In genomic region chr11:9010416-9010815, GRCm38 (mm10) we compare ENCODE assay signal across 8 mouse cellular contexts. TPM values are rescaled to one million over a fixed set of nuclear protein-coding genes. Genes with fewer than 3 reads are reported as not detected.
DNase-seq lines count a peak whose midpoint lies in the region; ATAC-seq and TF ChIP-seq lines count a peak whose summit lies in the region.

No protein-coding gene starts in this region.

- peak overlapping the region; percentile 96 for H3K27ac ChIP-seq in embryonic facial prominence, embryonic 13.5 days
- peak overlapping the region; percentile 94 for H3K27ac ChIP-seq in hindbrain, embryonic 10.5 days
- H3K27ac ChIP-seq in midbrain, embryonic 12.5 days (replicated peaks), result peak overlapping the region; percentile 83

- H3K9me3 ChIP-seq in embryonic facial prominence, embryonic 13.5 days, result no peaks in the 10 kb centered on the region
- no peaks in the 10 kb centered on the region for H3K9me3 ChIP-seq in hindbrain, embryonic 10.5 days
- H3K9me3 ChIP-seq in midbrain, embryonic 12.5 days, result no peaks in the 10 kb centered on the region

- H3K9ac ChIP-seq in embryonic facial prominence, embryonic 13.5 days, result peak overlapping the region; percentile 93
- H3K9ac ChIP-seq in midbrain, embryonic 12.5 days (replicated peaks), result peak overlapping the region; percentile 79

- H3K4me3 ChIP-seq in embryonic facial prominence, embryonic 13.5 days, result peak overlapping the region; percentile 72
- peak overlapping the region; percentile 66 for H3K4me3 ChIP-seq in hindbrain, embryonic 10.5 days
- H3K4me3 ChIP-seq in midbrain, embryonic 12.5 days, result peak overlapping the region; percentile 74

- CTCF ChIA-PET in Patski (lab: Charles Lee), result interaction anchor here (0.8 to 1.4 kb wide), 4 partner anchors 27 to 139 kb away, joined by 3 to 6 read pairs (median 3); no protein-coding TSS in a partner anchor

- H3K36me3 ChIP-seq in embryonic facial prominence, embryonic 13.5 days, result peaks cover 17% of the 10 kb centered on the region
- peaks cover 34% of the 10 kb centered on the region for H3K36me3 ChIP-seq in hindbrain, embryonic 10.5 days
- peaks cover 15% of the 10 kb centered on the region for H3K36me3 ChIP-seq in midbrain, embryonic 12.5 days

- H3K4me2 ChIP-seq in embryonic facial prominence, embryonic 13.5 days, result peak overlapping the region; percentile 85
- H3K4me2 ChIP-seq in midbrain, embryonic 12.5 days (replicated peaks), result peak overlapping the region; percentile 73

- intact Hi-C loops in left cerebral cortex, postnatal 14 days (cut with DNase I), result no loop called here
- intact Hi-C loops in left cerebral cortex, postnatal 4 days (cut with DNase I), result no loop called here

- POLR2A ChIA-PET in Patski (lab: Charles Lee), result interaction anchor here (1.1 kb wide), 1 partner anchor 8 kb away, joined by 3 read pairs; no protein-coding TSS in a partner anchor

- peak; percentile 7 for DNase-seq in left cerebral cortex, adult 11 months (ENCODE audit: low spot score)
- no peak for DNase-seq in left cerebral cortex, postnatal 14 days (ENCODE audit: low spot score in 2 of 2)
- peak; percentile 19 for DNase-seq in Patski (ENCODE audit: low read depth, low spot score)
- DNase-seq in hindbrain, embryonic 10.5 days (ENCODE audit: low spot score), result no peak
- DNase-seq in left cerebral cortex, postnatal 4 days, result peak; percentile 27

- no peak for TF ChIP-seq CTCF in Patski (IDR thresholded peaks at IDR 0.05)

- peaks cover 11% of the 10 kb centered on the region for H3K27me3 ChIP-seq in Patski
- H3K27me3 ChIP-seq in embryonic facial prominence, embryonic 13.5 days, result no peaks in the 10 kb centered on the region
- H3K27me3 ChIP-seq in hindbrain, embryonic 10.5 days (ENCODE audit: insufficient read depth, poor library complexity, severe bottlenecking), result no peaks in the 10 kb centered on the region
- H3K27me3 ChIP-seq in midbrain, embryonic 12.5 days, result no peaks in the 10 kb centered on the region

- in situ Hi-C loops in Patski (cut with MboI; ENCODE audit: low pct_unique_long_range_greater_than_20kb), result no loop called here

- H3K4me1 ChIP-seq in embryonic facial prominence, embryonic 13.5 days, result peaks cover 15% of the 10 kb centered on the region
- H3K4me1 ChIP-seq in hindbrain, embryonic 10.5 days (replicated peaks), result peaks cover 18% of the 10 kb centered on the region
- peaks cover 14% of the 10 kb centered on the region; the same call in 1 of the 2 replicates for H3K4me1 ChIP-seq in midbrain, embryonic 12.5 days

- peak; percentile 69 for ATAC-seq in Patski
- peak; percentile 44 for ATAC-seq in embryonic facial prominence, embryonic 13.5 days (ENCODE audit: insufficient number of reproducible peaks, insufficient read depth, low FRiP score, low TSS enrichment, low read depth)
- peak; percentile 59 for ATAC-seq in midbrain, embryonic 12.5 days (ENCODE audit: low FRiP score, low read depth)
- ATAC-seq in activated CD4-positive, CD25-positive, alpha-beta regulatory T cell, adult 4 months, result no peak

- 0% methylated on average over 7 of the region's 7 CpGs for WGBS in embryonic facial prominence, embryonic 13.5 days
- WGBS in hindbrain, embryonic 10.5 days, result 0% methylated on average over 7 of the region's 7 CpGs
- WGBS in midbrain, embryonic 12.5 days, result 0% methylated on average over 7 of the region's 7 CpGs

RNA-seq across cellular contexts. Expression of gene Hus1, which starts 0.6 kb away (rescaled TPM):
- total RNA-seq in left cerebral cortex, postnatal 14 days (2021), result 10 to 100 TPM; 10.9 to 12.6 TPM
- 10.1 TPM for polyA plus RNA-seq in Patski (2021)
- 15.3 and 15.6 TPM in 2 replicates for polyA plus RNA-seq in embryonic facial prominence, embryonic 13.5 days (2015; fragmentation: Nextera tagmentation; extraction: Ambion mirVana)
- polyA plus RNA-seq in hindbrain, embryonic 10.5 days (2016; fragmentation: Nextera tagmentation; extraction: Ambion mirVana), result 15.1 and 22.4 TPM in 2 replicates
- total RNA-seq in left cerebral cortex, postnatal 4 days (2021), result 10 to 100 TPM in 1 of 2 experiments, 1 to 10 TPM in 1; 9.4 to 10.6 TPM
- 17.4 and 17.9 TPM in 2 replicates for polyA plus RNA-seq in midbrain, embryonic 12.5 days (2016; fragmentation: Nextera tagmentation; extraction: Ambion mirVana)
- polyA plus RNA-seq in activated CD4-positive, CD25-positive, alpha-beta regulatory T cell, adult 4 months (2017; shearing (Covaris generic)), result 1 to 10 TPM; 6.9 to 7.6 TPM

RNA-seq across cellular contexts. Expression of gene Pkd1l1, which starts 37.4 kb away (rescaled TPM):
- total RNA-seq in left cerebral cortex, postnatal 14 days (2021), result under 1 TPM in 1 of 2 experiments, not detected in 1; 0.04 TPM
- polyA plus RNA-seq in Patski (2021), result 0.09 TPM
- 0.11 TPM in 1 of 2 replicates, not detected in the other for polyA plus RNA-seq in embryonic facial prominence, embryonic 13.5 days (2015; fragmentation: Nextera tagmentation; extraction: Ambion mirVana)
- polyA plus RNA-seq in hindbrain, embryonic 10.5 days (2016; fragmentation: Nextera tagmentation; extraction: Ambion mirVana), result 0.03 TPM in 1 of 2 replicates, not detected in the other
- under 1 TPM in 1 of 2 experiments, not detected in 1; 0.08 TPM for total RNA-seq in left cerebral cortex, postnatal 4 days (2021)
- 0.04 TPM in 1 of 2 replicates, not detected in the other for polyA plus RNA-seq in midbrain, embryonic 12.5 days (2016; fragmentation: Nextera tagmentation; extraction: Ambion mirVana)
- polyA plus RNA-seq in activated CD4-positive, CD25-positive, alpha-beta regulatory T cell, adult 4 months (2017; shearing (Covaris generic)), result not detected

RNA-seq across cellular contexts. Expression of gene Gm11992, which starts 38.0 kb away (rescaled TPM):
- total RNA-seq in left cerebral cortex, postnatal 14 days (2021), result under 1 TPM; 0.76 to 0.94 TPM
- 2.6 TPM for polyA plus RNA-seq in Patski (2021)
- 0.77 and 0.79 TPM in 2 replicates for polyA plus RNA-seq in embryonic facial prominence, embryonic 13.5 days (2015; fragmentation: Nextera tagmentation; extraction: Ambion mirVana)
- 1.2 and 1.3 TPM in 2 replicates for polyA plus RNA-seq in hindbrain, embryonic 10.5 days (2016; fragmentation: Nextera tagmentation; extraction: Ambion mirVana)
- total RNA-seq in left cerebral cortex, postnatal 4 days (2021), result under 1 TPM; 0.38 to 0.66 TPM
- polyA plus RNA-seq in midbrain, embryonic 12.5 days (2016; fragmentation: Nextera tagmentation; extraction: Ambion mirVana), result 0.43 and 0.47 TPM in 2 replicates
- not detected for polyA plus RNA-seq in activated CD4-positive, CD25-positive, alpha-beta regulatory T cell, adult 4 months (2017; shearing (Covaris generic))

RNA-seq across cellular contexts. Expression of gene Sun3, which starts 38.4 kb away (rescaled TPM):
- total RNA-seq in left cerebral cortex, postnatal 14 days (2021), result not detected
- polyA plus RNA-seq in Patski (2021), result 0.47 TPM
- polyA plus RNA-seq in embryonic facial prominence, embryonic 13.5 days (2015; fragmentation: Nextera tagmentation; extraction: Ambion mirVana), result 0.41 TPM in 1 of 2 replicates, not detected in the other
- 0.14 TPM in 1 of 2 replicates, not detected in the other for polyA plus RNA-seq in hindbrain, embryonic 10.5 days (2016; fragmentation: Nextera tagmentation; extraction: Ambion mirVana)
- under 1 TPM in 1 of 2 experiments, not detected in 1; 0.30 TPM for total RNA-seq in left cerebral cortex, postnatal 4 days (2021)
- polyA plus RNA-seq in midbrain, embryonic 12.5 days (2016; fragmentation: Nextera tagmentation; extraction: Ambion mirVana), result not detected in 2 replicates
- polyA plus RNA-seq in activated CD4-positive, CD25-positive, alpha-beta regulatory T cell, adult 4 months (2017; shearing (Covaris generic)), result not detected

Comparison
In these comparisons a context has a peak if more than half of its experiments do, and no peak if none do; other contexts are left out.
1. DNase-seq: peak in left cerebral cortex, adult 11 months (single experiment), Patski (single experiment) and left cerebral cortex, postnatal 4 days (single experiment); none in left cerebral cortex, postnatal 14 days (0 of 2) and hindbrain, embryonic 10.5 days (single experiment).
2. Peak in every context shown above with its lines, with median percentiles within 50 percentile points of each other: H3K27ac ChIP-seq and H3K4me3 ChIP-seq.